ENCODE assay signal across 8 mouse cellular contexts in genomic region chr10:13008737-13009121, GRCm38 (mm10). TPM values are rescaled to one million over a fixed set of nuclear protein-coding genes. Genes with fewer than 3 reads are reported as not detected.
DNase-seq lines count a peak whose midpoint lies in the region; ATAC-seq and TF ChIP-seq lines count a peak whose summit lies in the region.

No protein-coding gene starts in this region.

- 1% methylated on average over 29 of the region's 29 CpGs for WGBS in heart, embryonic 11.5 days (ENCODE audit: insufficient replicate concordance)
- 3% methylated on average over 29 of the region's 29 CpGs for WGBS in forebrain, postnatal 0 days
- WGBS in macrophage (ENCODE audit: missing documents): 4% methylated on average over 29 of the region's 29 CpGs

- peak overlapping the region; percentile 80 for H3K4me2 ChIP-seq in heart, embryonic 11.5 days
- peak overlapping the region; percentile 82 for H3K4me2 ChIP-seq in forebrain, postnatal 0 days (ENCODE audit: low read depth)

- H3K9me3 ChIP-seq in heart, embryonic 11.5 days (replicated peaks; ENCODE audit: control insufficient read depth, low read length): no peaks in the 10 kb centered on the region
- no peaks in the 10 kb centered on the region for H3K9me3 ChIP-seq in G1E (replicated peaks)
- H3K9me3 ChIP-seq in forebrain, postnatal 0 days (ENCODE audit: low read length): no peaks in the 10 kb centered on the region

- peak overlapping the region; percentile 69 for H3K4me3 ChIP-seq in heart, embryonic 11.5 days (ENCODE audit: low read depth, low read length)
- H3K4me3 ChIP-seq in G1E (ENCODE audit: low read depth, low read length) (peak overlapping the region; percentile 87), macrophage (ENCODE audit: inconsistent target) (peak overlapping the region; percentile 92)
- peak overlapping the region; percentile 84 for H3K4me3 ChIP-seq in forebrain, postnatal 0 days (ENCODE audit: low read depth, low read length)

- peaks cover 22% of the 10 kb centered on the region for H3K79me2 ChIP-seq in macrophage (ENCODE audit: inconsistent target)

- H3K27me3 ChIP-seq in heart, embryonic 11.5 days (ENCODE audit: control insufficient read depth, insufficient read depth, low read length): no peaks in the 10 kb centered on the region
- no peaks in the 10 kb centered on the region for H3K27me3 ChIP-seq in G1E (ENCODE audit: insufficient read depth, low read length)
- no peaks in the 10 kb centered on the region for H3K27me3 ChIP-seq in forebrain, postnatal 0 days (ENCODE audit: insufficient read depth, low read length)

- no peaks in the 10 kb centered on the region for H3K36me3 ChIP-seq in heart, embryonic 11.5 days (ENCODE audit: control insufficient read depth, insufficient read depth, low read length)
- H3K36me3 ChIP-seq in G1E (replicated peaks): peaks cover 18% of the 10 kb centered on the region
- H3K36me3 ChIP-seq in forebrain, postnatal 0 days (ENCODE audit: insufficient read depth): no peaks in the 10 kb centered on the region
- H3K36me3 ChIP-seq in macrophage (ENCODE audit: inconsistent target): no peaks in the 10 kb centered on the region

- peaks cover 11% of the 10 kb centered on the region for H3K4me1 ChIP-seq in heart, embryonic 11.5 days (ENCODE audit: control insufficient read depth, insufficient read depth, low read length)
- peaks cover 28% of the 10 kb centered on the region for H3K4me1 ChIP-seq in G1E (ENCODE audit: insufficient read depth, low read depth, low read length)
- peaks cover 11% of the 10 kb centered on the region for H3K4me1 ChIP-seq in forebrain, postnatal 0 days (ENCODE audit: insufficient read depth)

- intact Hi-C loops in heart, postnatal 10 days (cut with DNase I): loop anchor here (5.0 kb wide), 1 partner anchor 86 kb away; no protein-coding TSS in a partner anchor

- no peak for DNase-seq in heart, postnatal 10 days
- DNase-seq in G1E (ENCODE audit: low spot score): no peak
- no peak for DNase-seq in forebrain, postnatal 0 days
- no peak for DNase-seq in layer of hippocampus, postnatal 25 days (ENCODE audit: extremely low spot score in 1 of 2, low spot score in 1 of 2)
- no peak for DNase-seq in gastrocnemius, postnatal 25 days
- DNase-seq in adrenal gland, adult (ENCODE audit: inconsistent age in 2 of 2, low spot score in 1 of 2): no peak

- no peak for TF ChIP-seq CTCF in G1E (IDR thresholded peaks at IDR 0.05; ENCODE audit: low read depth, low read length)
- TF ChIP-seq CTCF in forebrain, postnatal 0 days (IDR thresholded peaks at IDR 0.05; ENCODE audit: low read depth): no peak

- H3K27ac ChIP-seq in heart, embryonic 11.5 days (ENCODE audit: low read depth, low read length): peak overlapping the region; percentile 4; the same call in 1 of the 2 replicates
- H3K27ac ChIP-seq in forebrain, postnatal 0 days (ENCODE audit: low read depth, low read length): peak overlapping the region; percentile 85
- no peak overlapping the region; the same call in 1 of the 2 replicates for H3K27ac ChIP-seq in macrophage

- ATAC-seq in heart, embryonic 11.5 days (replicated peaks; ENCODE audit: insufficient number of reproducible peaks, low FRiP score, low TSS enrichment): peak; percentile 23; the same call in 1 of the 2 replicates
- no peak for ATAC-seq in G1E (ENCODE audit: extremely low read depth, insufficient number of reproducible peaks, low FRiP score, poor library complexity, severe bottlenecking)
- no peak for ATAC-seq in forebrain, postnatal 0 days

- H3K9ac ChIP-seq in heart, embryonic 11.5 days (ENCODE audit: low read depth, low read length): peak overlapping the region; percentile 71
- peak overlapping the region; percentile 67 for H3K9ac ChIP-seq in forebrain, postnatal 0 days

RNA-seq across cellular contexts. Expression of gene Sf3b5, which starts 3.6 kb away (rescaled TPM):
- 37.6 and 37.9 TPM in 2 replicates for polyA plus RNA-seq in heart, embryonic 11.5 days (2014; fragmentation: Nextera tagmentation; extraction: Ambion mirVana)
- total RNA-seq in heart, postnatal 10 days (2021): 1 to 10 TPM; 7.1 to 8.0 TPM
- total RNA-seq in G1E (2014; fragmentation: Nextera tagmentation): 11.0 and 14.5 TPM in 2 replicates
- total RNA-seq in G1E (2017): 18.4 and 24.3 TPM in 2 replicates
- polyA plus RNA-seq in G1E (2012): 98.6 and 112 TPM in 2 replicates
- 19.7 and 22.9 TPM in 2 replicates for total RNA-seq in forebrain, postnatal 0 days (2014; rRNA removed)
- polyA plus RNA-seq in forebrain, postnatal 0 days (2015; fragmentation: Nextera tagmentation; extraction: Ambion mirVana): 30.2 and 36.4 TPM in 2 replicates
- total RNA-seq in macrophage (2018; cell fraction: chromatin; rRNA removed): 1 to 10 TPM in 7 of 26 experiments, under 1 TPM in 17, not detected in 2; 0.20 to 3.3 (median 0.65) TPM
- 10 to 100 TPM in 17 of 26 experiments, 1 to 10 TPM in 9; 8.0 to 14.5 (median 10.4) TPM for total RNA-seq in macrophage (2018; cell fraction: cytosol; rRNA removed)
- total RNA-seq in macrophage (2018; cell fraction: nucleus; rRNA removed): 1 to 10 TPM; 1.2 to 6.9 (median 2.4) TPM
- polyA plus RNA-seq in macrophage (2018): 3.1 to 18.1 TPM (median 12.3 TPM) in 3 replicates
- 1 to 10 TPM; 9.3 to 9.8 TPM for total RNA-seq in layer of hippocampus, postnatal 25 days (2021)
- total RNA-seq in gastrocnemius, postnatal 25 days (2021): 1 to 10 TPM; 4.6 to 4.9 TPM

RNA-seq across cellular contexts. Expression of gene Stx11, which starts 44.6 kb away (rescaled TPM):
- polyA plus RNA-seq in heart, embryonic 11.5 days (2014; fragmentation: Nextera tagmentation; extraction: Ambion mirVana): 5.3 and 5.5 TPM in 2 replicates
- total RNA-seq in heart, postnatal 10 days (2021): 1 to 10 TPM; 2.7 to 2.9 TPM
- total RNA-seq in G1E (2014; fragmentation: Nextera tagmentation) (34.3 and 40.0 TPM in 2 replicates), G1E (2017) (25.4 and 28.4 TPM in 2 replicates)
- polyA plus RNA-seq in G1E (2012) (13.3 and 13.8 TPM in 2 replicates), macrophage (2018) (2.3 to 4.3 TPM (median 3.1 TPM) in 3 replicates)
- total RNA-seq in forebrain, postnatal 0 days (2014; rRNA removed): 1.1 and 1.9 TPM in 2 replicates
- polyA plus RNA-seq in forebrain, postnatal 0 days (2015; fragmentation: Nextera tagmentation; extraction: Ambion mirVana): 0.82 and 1.6 TPM in 2 replicates
- total RNA-seq in macrophage (2018; cell fraction: chromatin; rRNA removed): 100 to 1,000 TPM in 4 of 26 experiments, 10 to 100 TPM in 16, 1 to 10 TPM in 6; 2.2 to 217 (median 37.7) TPM
- 100 to 1,000 TPM in 2 of 26 experiments, 10 to 100 TPM in 16, 1 to 10 TPM in 8; 2.9 to 136 (median 19.5) TPM for total RNA-seq in macrophage (2018; cell fraction: cytosol; rRNA removed)
- total RNA-seq in macrophage (2018; cell fraction: nucleus; rRNA removed): 100 to 1,000 TPM in 4 of 26 experiments, 10 to 100 TPM in 18, 1 to 10 TPM in 4; 4.0 to 143 (median 35.6) TPM
- under 1 TPM in 1 of 2 experiments, not detected in 1; 0.22 TPM for total RNA-seq in layer of hippocampus, postnatal 25 days (2021)
- total RNA-seq in gastrocnemius, postnatal 25 days (2021): under 1 TPM; 0.24 to 0.28 TPM

RNA-seq across cellular contexts. Expression of gene Plagl1, which starts 51.6 kb away (rescaled TPM):
- 277 and 328 TPM in 2 replicates for polyA plus RNA-seq in heart, embryonic 11.5 days (2014; fragmentation: Nextera tagmentation; extraction: Ambion mirVana)
- total RNA-seq in heart, postnatal 10 days (2021): 10 to 100 TPM; 50.5 to 50.6 TPM
- not detected in 2 replicates for total RNA-seq in G1E (2014; fragmentation: Nextera tagmentation)
- total RNA-seq in G1E (2017): 0.41 and 0.55 TPM in 2 replicates
- polyA plus RNA-seq in G1E (2012): 0.09 and 0.11 TPM in 2 replicates
- 26.9 and 93.7 TPM in 2 replicates for total RNA-seq in forebrain, postnatal 0 days (2014; rRNA removed)
- 13.7 and 15.7 TPM in 2 replicates for polyA plus RNA-seq in forebrain, postnatal 0 days (2015; fragmentation: Nextera tagmentation; extraction: Ambion mirVana)
- total RNA-seq in macrophage (2018; cell fraction: chromatin; rRNA removed): 10 to 100 TPM in 4 of 26 experiments, 1 to 10 TPM in 11, under 1 TPM in 8, not detected in 3; 0.13 to 98.4 (median 1.6) TPM
- total RNA-seq in macrophage (2018; cell fraction: cytosol; rRNA removed): 1 to 10 TPM in 3 of 26 experiments, under 1 TPM in 23; 0.04 to 9.4 (median 0.45) TPM
- 10 to 100 TPM in 4 of 26 experiments, 1 to 10 TPM in 10, under 1 TPM in 12; 0.11 to 96.0 (median 1.1) TPM for total RNA-seq in macrophage (2018; cell fraction: nucleus; rRNA removed)
- polyA plus RNA-seq in macrophage (2018): 0.06 to 0.16 TPM in 2 of 3 replicates, not detected in the other
- 10 to 100 TPM; 17.5 to 19.9 TPM for total RNA-seq in layer of hippocampus, postnatal 25 days (2021)
- 10 to 100 TPM in 1 of 2 experiments, 1 to 10 TPM in 1; 5.0 to 10.6 TPM for total RNA-seq in gastrocnemius, postnatal 25 days (2021)
